Mouse (Mus musculus) layer of hippocampus, adult 9-10 months (tissue): ENCODE measurements at regions not wholly inside any gene's neighbourhood (a gene's known extent, or its start where the extent isn't known, plus 50 kb on each side); places are given as distances from the start of the nearest gene placed in this dataset.

Source experiments
- DNase-seq: peaks from one replicate; pipeline ENCODE4 v3.0.0; 2022; ENCODE audit warnings: low spot score

DNA sequence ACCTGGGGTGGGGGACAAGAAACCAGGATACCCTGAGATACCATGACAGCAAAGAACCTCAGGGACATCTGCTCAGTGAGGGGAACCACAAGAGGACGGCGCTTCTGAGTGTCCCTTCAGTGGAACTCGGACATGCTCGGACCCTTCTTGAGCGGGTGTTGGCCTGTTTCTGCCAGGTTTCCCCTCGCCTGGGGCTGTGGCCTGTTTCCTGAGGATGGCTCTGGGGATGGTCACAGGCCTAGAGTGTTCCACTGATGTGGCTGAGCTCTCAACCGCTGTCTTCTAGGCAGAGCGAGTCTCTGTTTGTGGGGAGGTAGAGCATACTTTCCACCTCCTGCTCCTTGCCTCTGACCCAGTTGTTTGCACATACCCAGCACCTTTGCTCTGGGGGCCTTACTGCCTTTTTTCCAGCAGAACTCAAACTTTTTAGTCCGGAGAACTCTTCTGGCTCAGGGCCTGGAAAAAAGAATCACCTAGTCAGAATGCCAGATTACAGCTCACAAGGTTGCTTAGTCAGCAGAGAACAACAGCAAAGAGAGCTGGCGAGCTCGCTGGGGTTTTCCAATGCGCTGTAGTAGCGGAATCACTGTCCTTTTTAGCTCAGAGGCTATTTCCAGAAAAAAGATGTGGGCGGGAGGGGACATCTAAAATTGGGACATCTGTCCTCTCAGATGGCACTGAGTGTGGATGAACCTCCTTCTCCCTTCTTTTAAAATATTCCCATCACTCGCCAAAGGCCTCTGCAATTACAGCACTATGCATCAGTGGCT is 65.3 kb downstream of the Med10 start:
- DNase-seq, result no peak

DNA sequence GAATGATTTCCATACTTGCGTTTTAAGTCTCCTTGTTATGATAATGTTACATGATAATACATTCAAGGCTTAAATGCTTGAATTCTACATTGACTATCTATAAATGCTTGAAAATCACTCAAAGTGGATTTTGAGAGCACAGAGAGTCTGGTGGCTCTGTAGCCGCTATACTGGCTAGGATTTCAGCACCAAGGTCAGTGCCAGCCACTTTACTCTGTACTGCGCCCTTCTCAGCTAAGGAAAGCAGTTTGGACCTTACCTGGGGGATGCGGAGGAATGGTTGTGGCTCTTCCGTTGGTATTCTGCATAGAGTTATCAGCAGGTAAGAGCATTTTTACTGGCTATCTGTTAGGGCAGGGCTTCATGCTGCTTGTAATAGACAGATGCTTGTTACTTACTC is 94.3 kb downstream of the Med10 start:
- no peak for DNase-seq

DNA sequence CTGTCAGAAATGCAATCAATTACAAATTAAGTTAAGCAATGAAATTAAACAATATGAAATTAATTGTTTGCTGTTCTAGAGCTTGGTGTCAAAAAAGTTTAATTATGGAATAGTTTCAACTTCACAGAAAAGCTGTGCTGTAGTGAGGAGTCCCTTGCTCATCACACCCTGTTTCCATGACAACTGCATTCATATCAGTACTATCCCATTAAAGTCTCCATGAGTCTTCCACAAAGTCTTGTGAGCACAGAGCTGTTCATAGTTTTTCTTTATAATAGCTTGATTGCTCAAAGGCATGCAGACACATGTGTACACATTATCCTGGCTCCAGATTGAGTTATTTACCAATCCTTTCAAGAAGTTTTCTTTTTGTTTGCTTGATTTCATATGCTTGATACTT is 98.9 kb downstream of the Med10 start:
- DNase-seq, result no peak

DNA sequence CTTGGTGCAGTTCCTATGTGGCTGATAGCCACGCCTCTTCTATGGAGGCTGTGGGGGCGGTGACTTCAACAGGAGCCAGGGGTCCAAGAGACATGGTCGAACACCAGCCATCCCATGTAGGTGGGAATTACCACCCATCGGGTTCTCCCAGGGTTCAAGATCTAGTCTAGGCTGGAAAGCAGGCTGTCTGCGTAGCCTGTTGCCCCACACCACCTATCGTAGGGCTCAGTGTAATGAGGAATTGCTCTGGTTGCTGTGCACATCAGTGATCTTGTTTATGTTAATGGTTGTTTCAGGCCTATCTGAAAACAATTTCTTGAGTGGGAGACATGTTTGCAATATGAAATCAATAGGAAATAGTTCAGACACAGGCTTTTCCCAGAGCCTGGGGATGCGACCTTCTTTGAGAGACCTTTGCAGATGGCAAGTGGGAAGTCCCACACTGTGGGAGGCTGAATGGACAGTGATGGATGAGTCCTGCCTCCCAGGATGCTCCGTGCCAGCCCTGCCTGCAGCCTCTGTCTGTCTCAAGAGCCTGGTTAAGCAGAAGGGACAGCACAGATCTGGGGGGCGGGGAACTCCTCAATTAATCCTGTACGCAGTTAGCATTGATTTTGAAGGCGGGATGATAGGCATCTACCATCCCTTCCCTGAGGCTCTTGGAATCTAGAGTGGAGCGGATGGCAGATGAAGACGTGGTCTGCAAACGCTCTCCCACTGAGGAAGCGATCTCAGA is 104.8 kb downstream of the Med10 start:
- no peak for DNase-seq

DNA sequence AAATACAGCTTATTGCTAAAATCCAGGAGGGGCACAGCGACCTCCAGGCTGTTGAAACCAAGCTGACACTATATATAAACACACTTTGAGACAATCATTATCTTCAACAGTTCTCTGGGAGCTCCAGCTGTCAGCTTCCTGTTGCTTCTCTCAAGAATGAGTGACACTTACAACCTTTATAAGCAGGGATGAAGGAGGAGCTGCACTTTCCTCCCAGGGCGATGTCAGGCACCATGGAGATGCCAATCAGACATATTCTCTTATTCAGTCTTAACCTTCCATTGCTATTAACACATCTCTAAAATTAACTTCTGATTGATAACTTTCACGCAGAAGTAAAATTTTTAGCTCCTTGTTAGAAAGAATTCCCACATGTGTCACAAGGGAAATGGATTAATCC is 113.6 kb downstream of the Med10 start:
- no peak for DNase-seq

DNA sequence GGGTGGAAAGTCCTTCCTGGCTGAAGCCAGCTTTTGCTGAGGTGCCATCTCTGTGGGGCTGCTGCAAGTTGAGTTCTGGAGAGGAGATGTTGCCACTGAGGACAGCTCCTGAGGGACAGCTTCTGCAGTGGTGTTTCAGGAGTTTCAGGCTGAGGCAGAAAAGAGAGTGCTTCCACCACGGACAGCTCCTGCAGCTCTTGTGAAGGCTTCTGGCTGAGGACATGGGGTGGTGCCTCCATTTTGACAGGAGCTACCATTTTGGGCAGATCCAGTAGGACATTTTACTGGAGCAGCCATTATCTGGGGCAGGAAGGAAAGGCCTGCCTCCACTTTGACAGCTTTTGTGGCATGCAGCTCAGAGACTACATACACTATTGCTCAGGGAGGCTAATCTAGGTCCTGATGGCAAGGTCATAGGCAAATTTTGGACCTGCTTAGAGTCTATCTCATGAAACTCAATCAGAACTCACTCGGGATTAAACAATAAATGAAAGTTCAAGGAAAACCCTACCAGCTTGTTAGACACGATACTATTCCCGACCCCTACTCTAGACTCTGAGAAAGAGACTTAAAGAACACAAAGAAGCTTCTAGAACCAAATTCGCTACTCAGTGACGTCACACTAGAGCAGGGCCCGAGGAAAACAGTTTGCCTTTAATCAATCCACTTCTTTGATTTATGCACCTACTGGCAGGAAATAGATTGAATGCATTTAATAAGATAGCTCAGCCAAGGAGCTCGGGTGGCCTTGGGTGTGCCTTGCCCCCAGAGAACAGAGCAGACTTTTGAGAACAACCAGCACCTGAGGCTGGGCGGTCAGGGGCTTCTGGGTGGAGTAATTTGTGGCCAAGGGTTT is 130.7 kb downstream of the Med10 start:
- DNase-seq, result no peak

DNA sequence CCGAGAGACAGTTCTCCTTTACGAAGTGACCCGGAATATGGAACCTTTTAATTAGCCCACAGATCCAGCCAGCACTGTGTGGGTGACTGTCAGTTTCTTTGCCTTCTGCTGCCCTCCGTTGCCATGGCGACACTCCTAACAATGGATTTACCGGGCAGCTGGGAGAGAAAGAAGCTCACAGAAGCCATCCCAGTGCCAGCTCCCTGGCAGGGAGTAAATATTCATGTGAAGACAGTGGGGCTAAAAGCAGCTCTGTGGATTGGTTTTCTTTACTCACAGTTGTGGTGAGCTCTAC is 131.3 kb downstream of the Med10 start:
- DNase-seq, result peak; percentile 63

DNA sequence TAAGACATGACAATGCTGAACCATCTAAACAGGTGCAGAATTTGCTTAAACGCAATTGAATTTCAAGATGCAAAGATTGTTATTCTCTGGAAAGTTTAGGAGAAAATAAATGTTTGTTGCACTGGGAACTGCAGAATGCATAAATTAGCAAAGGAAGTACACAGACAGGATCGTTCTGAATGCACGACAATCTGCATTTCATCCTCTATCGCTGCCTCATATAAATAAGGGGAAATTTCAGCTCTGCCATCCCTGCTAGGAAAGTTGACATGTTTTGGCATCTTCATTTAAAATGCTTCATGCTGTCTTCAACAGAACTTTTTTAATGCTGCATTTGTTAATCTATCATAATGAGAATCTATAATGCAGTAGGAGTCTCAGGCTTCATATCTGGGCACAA is 137.6 kb downstream of the Med10 start:
- no peak for DNase-seq

DNA sequence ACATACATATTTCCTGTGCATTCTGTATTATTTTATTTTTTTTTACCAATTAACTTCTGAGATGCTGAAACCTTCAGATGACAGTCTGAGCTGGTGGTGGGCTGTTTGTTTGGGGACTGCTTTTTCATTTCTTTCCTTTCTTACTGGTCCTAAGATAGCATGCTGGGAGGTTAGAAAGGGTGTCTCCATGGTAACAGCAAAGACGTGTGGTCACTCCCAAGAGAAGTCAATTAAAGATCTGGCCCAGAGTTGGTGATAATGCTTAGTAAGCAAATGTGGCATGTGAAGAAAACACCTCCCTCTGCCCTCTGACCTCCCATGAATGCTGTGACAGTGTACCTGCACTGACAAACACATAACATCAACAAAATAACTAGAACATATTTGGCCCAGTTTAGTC is 142.5 kb downstream of the Med10 start:
- no peak for DNase-seq

DNA sequence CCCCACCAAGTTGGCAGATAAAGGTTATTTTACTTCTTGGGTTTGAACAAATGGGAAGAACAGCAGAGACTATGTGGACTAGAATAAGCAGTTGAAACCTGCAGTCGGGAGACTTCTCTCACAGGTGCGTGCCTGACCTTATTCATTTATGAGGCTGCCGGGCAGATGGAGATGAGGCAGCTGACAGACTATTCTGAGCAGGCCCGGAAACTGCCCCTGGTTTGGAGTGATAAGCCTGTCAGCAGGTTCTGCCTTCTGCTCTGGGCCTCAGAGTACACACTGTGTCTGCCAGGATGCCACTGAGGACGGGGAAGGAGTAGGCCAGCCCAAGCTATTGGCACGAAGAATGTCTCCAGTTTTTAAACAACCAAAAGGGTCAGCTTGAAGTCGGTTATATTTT is 144.4 kb downstream of the Med10 start:
- DNase-seq, result no peak

DNA sequence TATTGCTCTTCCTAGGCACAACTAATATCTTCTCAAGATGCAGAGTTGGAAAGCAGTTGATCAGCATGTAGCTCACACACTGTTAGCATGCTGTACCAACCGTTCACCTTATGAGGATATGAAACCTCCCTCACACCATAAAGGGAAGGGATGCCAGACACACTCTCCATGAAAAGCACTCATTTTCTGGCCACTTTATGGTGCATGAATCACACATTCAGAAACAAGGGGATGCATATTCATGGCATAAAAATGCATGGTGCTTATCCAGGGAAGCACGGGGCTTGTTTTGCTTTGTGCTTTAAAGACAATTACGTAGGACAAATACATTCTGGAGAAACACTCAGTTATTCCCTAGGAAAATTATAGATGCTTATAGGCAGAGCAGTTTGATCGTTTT is 149.9 kb downstream of the Med10 start:
- DNase-seq, result no peak

DNA sequence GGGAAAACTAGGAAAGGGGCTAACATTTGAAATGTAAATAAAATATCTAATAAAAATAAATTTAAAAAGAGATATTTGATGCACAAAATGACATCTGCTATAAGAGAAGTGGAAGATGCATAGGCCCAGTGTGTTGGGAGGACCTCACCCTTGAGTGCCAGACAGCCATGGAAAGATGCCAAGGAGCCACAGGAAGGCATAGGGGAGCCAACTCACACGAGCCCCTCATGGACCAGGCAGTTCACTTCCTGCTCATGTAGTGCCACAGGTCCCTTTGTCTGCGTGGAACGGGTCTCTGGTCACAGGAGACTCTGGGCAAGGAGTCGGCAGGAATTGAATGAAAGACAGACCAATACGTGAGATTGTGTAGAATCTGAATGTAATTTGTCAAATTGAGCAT is 152.0 kb downstream of the Med10 start:
- no peak for DNase-seq

DNA sequence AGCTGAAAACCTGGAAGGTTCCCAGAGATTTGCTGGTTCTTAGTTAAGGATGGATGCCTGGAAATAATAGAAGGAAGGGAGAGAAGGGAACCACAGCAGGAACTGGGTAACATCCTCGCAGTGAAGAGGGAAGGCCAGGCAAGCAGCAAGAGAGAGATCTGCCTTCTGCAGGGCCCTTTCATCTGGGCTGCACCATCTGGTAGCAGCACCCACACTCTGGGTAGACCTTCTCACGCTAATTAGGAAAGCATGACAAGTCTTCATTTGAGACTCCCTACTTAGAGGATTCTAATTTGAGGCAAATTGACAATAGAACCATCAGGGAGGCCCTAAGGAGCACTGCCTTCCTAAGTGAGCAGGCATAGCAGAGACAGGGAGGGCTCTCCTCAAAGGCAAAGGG is 153.3 kb downstream of the Med10 start:
- no peak for DNase-seq

DNA sequence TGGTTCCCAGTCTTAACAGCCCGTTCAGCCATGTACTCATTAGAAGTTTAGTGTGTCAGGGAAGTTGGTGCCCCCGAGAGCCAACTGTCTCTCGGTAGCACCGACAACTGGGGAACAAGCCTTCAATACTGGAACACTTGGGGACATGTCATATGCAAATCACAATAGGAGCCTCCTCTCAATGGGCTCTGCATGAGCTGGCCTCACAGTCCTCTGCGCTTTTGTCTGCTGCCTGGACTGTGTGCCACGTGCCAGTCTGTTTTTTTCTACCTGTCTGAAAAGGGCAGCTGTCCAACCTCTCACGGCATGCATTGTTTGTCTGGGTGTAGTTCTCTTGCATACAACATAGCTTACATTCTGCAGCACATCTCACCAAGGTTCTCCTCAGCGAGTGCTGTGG is 161.7 kb downstream of the Med10 start:
- no peak for DNase-seq

DNA sequence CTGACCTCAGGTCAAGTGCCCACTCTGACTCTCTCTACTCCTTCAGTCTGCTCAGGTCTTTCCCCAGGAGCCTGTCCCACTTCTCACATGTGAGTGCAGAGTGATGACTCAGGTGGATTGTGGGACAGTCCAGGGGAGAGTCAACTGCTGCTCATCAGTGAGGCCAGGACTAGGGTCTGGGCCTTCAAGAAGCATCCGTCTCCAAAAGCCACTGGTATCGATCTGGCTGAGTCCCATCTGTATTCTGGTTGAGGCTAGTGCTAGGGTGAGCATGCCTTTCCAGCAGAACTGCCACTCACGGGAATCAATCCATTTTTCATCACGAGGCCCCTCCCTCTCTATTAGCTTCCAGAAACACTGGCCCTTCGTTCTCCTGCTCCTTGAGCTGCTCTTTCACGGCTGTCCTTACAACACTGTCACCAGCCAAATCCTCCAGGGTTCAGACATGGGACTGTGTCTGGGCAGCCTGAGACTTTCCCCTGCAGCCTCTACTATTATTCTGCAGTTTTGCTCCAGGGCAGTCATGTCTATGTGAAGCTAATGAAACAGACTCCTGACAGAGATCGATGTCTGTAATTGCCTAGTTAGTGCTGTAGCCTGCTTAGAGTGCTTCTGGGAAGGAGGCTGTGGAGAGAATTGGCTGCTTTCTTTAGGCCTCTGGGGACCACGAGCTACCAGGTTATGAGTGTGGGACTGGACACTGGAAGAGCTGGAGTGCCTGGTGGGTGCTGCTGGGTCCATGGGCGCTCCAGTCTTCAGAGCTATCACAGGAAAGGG is 169.3 kb downstream of the Med10 start:
- no peak for DNase-seq

DNA sequence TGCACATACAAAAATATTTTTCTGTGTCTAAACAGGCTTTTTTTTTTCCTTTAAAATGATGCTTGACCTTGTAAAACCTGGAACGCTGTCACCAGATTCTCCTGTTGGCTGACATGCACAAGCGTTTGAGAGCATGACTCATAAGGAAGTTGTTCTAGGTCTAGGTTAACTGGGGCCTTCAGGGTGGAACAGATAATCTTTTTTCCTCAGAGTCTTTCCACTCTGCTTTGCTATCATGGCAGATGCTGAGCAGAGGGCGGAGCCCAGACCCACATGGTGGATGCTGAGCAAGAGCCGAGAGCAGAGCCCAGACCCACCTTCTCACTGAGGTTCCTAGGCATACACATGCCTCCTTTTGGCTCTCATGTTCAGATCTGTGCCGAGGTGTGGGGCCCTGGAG is 172.6 kb downstream of the Med10 start:
- no peak for DNase-seq

DNA sequence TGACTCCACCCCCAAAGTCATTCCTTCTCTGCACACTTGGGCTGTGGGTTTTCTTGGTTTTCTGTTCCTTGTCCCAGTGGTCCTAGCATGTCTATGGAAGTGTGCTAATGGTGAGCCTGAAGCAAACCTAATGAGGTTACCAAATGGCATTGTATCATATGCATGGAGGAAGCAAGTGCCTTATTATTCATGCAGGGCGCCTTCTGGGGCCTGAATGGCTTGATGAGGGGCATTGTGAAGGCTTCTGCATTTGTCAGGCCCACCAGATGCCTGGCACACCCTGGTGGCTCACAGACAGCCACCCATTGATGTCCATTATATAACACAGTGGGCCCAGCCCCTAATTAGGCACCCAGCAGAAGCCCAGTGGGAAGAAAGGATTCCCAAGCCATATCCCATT is 182.0 kb downstream of the Med10 start:
- DNase-seq, result no peak

DNA sequence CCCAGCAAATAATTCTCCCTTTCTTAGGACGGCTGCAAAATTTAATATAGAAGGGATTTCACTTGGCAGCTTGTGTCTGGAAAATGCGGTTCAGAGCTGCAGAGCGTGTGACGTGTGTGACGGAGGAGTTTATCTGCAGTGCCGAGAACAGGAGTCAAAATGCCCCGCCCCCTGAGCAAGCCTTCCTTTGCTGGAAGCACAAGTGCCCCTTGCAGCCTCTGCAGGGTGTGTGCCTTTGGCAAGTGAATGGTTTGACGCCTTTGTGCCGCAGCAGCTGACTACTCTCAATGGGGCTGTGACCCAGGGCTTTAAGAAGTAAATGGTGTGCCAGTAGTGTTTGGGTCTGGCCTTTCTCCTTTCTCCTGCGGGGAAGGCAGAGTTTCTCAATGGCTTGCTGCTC is 185.0 kb downstream of the Med10 start:
- DNase-seq, result no peak

DNA sequence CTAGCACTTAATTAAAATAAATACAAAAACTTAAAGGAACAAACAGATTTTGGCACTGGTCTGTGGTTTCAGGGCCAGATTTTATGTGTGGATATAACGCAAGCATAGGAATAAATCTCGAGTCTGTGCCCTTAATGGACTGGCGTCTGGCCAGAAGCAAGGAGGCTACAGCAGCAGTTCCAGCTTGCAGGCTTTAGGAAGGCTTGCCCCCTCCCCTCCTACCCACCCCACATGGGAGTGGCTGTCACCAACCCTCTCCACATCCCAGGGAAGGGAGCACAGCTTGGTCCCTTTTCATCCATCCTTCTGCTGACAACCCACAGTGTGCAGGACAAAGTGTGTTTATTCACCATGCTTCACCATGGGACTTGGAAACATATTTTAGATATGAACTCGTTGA is 186.1 kb downstream of the Med10 start:
- DNase-seq, result no peak

DNA sequence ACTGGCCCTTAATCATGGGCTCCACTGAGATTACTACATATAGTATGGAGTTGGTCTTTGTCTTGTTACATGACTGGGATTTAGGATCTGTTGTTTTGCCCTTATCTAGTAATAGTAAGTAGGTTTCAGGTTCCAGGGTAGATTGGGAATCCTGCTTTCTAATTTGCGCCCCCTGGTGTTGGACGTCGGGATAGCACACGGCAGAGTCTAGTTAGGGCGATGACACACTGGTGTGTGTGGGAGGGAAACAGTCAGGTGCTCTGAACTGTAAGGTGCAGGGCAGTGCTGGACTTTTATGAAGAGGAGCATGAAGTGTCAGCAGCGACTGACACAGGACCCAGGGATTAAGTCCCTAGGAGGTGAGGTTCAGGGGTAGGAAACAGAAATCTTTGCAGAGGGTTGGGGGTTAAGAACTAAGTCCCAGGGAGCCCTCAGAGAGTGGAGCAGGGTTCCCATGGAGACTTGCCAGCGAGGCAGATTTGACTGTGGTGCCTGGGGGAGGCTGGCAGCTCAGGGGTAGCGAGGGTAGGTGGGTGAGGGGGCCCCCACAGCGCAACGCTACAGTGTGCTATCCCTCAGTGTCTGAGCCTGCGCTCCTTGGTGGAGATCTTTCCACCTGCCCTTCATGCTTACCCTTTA is 189.2 kb downstream of the Med10 start:
- peak; percentile 61 for DNase-seq

DNA sequence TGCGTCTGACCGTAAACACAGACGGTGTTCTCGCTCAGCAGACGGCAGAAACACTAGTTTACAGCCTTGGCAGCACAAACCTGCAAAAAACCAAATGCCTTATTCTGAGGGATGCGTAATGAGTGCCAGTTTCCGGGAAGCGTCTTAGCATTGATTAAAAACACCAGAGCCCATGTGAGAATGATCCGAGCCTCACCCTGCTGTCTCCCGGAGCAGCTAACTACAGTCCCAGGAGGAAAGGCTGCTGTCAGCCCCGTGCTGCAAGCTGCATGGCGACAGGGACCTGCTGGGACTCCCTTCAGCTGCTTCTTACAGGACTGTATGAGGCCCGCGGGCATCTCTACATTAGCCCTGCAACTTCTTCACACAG is 189.7 kb downstream of the Med10 start:
- no peak for DNase-seq

DNA sequence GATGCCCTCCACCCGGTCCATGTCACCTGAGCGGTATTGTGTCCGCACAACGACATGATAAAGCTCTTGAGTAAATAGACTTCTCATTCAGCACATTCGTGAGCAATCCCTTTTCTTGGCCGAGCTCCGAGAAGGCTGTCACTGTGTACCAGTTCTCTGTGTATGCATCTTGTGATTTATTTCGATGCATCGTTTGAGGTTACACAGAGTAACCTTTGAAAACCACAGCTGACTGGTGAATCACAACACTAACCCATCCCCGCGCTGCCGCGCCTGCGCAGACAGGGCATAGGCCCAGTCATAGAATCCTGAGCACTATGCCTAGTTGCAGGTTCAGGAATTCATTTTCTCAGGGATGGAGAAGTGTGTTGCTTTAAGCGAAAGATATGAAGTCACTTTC is 201.4 kb downstream of the Med10 start:
- no peak for DNase-seq
